In the genomic region with DNA sequence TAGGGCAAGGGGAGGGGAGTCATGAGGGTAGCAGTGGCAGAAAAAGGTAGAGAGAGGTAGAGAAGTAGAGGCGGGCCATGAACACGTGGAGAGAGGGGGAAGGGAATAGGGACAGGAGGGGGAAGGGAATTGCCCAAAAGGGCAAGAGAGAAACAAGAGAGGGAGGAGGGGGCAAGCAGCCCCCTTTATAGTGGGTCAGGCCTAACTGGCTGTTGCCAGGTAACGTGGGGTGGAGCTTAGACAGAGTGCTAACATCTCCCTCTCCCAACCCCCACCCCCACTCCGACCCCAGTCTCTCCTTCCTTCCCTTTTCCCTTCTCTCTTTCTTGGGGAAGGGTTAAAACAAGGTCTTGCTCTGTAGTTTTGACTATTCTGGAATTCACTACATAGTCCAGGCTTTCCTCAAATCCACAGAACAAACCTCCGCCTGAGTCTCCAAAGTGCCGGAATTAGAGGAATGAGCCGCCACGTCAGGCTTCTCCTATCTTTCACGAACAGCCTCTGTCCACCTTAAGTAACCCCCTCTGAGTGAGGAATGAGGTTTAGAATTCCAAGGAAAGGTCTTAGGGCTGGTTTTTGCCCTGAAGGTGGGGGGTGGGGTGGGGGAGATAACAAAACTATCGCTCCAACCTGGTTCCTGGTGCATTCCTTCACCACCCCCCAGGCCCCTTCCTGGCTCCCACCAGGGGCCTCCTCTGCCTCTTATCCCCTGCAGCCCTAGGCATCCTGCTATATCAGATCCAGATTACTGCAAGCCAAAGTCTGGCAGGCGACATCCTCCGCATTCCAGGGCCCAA, we compare ENCODE assay signal across 12 mouse cellular contexts. TPM values are rescaled to one million over a fixed set of nuclear protein-coding genes. Genes with fewer than 3 reads are reported as not detected.
DNase-seq lines count a peak whose midpoint lies in the region; ATAC-seq and TF ChIP-seq lines count a peak whose summit lies in the region.
"Had no signal": no experiment of that assay in that cellular context is flagged by ENCODE, and none has a peak within 500 bp of the region (broad histone marks: within the 10 kb centered on the region; RNA-seq: fewer than 3 reads in every experiment).

No protein-coding gene starts in this region.

- H3K4me2 ChIP-seq in liver, embryonic 12.5 days: peak overlapping the region; percentile 22
- no peak overlapping the region for H3K4me2 ChIP-seq in liver, postnatal 0 days (ENCODE audit: low read depth, low read length)
- H3K4me2 ChIP-seq in liver, embryonic 13.5 days: peak overlapping the region; percentile 30
- no peak overlapping the region for H3K4me2 ChIP-seq in kidney, embryonic 16.5 days (replicated peaks; ENCODE audit: low read depth, low read length)

- peaks cover 7% of the 10 kb centered on the region; the same call in 1 of the 2 replicates for H3K4me1 ChIP-seq in liver, embryonic 12.5 days
- peaks cover 3% of the 10 kb centered on the region; the same call in 1 of the 2 replicates for H3K4me1 ChIP-seq in liver, postnatal 0 days (ENCODE audit: insufficient read depth)
- peaks cover 13% of the 10 kb centered on the region; the same call in 1 of the 2 replicates for H3K4me1 ChIP-seq in liver, embryonic 13.5 days (replicated peaks)
- peaks cover 23% of the 10 kb centered on the region for H3K4me1 ChIP-seq in limb, embryonic 10.5 days
- no peaks in the 10 kb centered on the region for H3K4me1 ChIP-seq in kidney, embryonic 16.5 days (ENCODE audit: insufficient read depth, low read length)

- TF ChIP-seq EP300 in liver, postnatal 0 days (IDR thresholded peaks at IDR 0.05; ENCODE audit: low read depth): no peak

- H3K9me3 ChIP-seq in liver, embryonic 12.5 days (replicated peaks): no peaks in the 10 kb centered on the region
- H3K9me3 ChIP-seq in liver, postnatal 0 days (ENCODE audit: low read length): no peaks in the 10 kb centered on the region
- H3K9me3 ChIP-seq in liver, embryonic 13.5 days (replicated peaks): no peaks in the 10 kb centered on the region
- no peaks in the 10 kb centered on the region for H3K9me3 ChIP-seq in limb, embryonic 10.5 days (replicated peaks)
- no peaks in the 10 kb centered on the region for H3K9me3 ChIP-seq in kidney, embryonic 16.5 days (ENCODE audit: low read length)

- no peak overlapping the region for H3K27ac ChIP-seq in liver, embryonic 12.5 days
- H3K27ac ChIP-seq in liver, postnatal 0 days (ENCODE audit: low read depth): no peak overlapping the region
- H3K27ac ChIP-seq in liver, embryonic 13.5 days: no peak overlapping the region
- H3K27ac ChIP-seq in limb, embryonic 10.5 days: no peak overlapping the region
- H3K27ac ChIP-seq in kidney, embryonic 16.5 days (ENCODE audit: low read length): no peak overlapping the region
- H3K27ac ChIP-seq: gastrocnemius, adult 2 months; left cerebral cortex, adult 2 months had no signal

- WGBS in liver, embryonic 12.5 days (ENCODE audit: insufficient replicate concordance): 10% methylated on average over 12 of the region's 12 CpGs
- WGBS in liver, postnatal 0 days (ENCODE audit: insufficient replicate concordance): 7% methylated on average over 12 of the region's 12 CpGs
- 9% methylated on average over 12 of the region's 12 CpGs for WGBS in liver, embryonic 13.5 days (ENCODE audit: insufficient replicate concordance)
- WGBS in limb, embryonic 10.5 days: 3% methylated on average over 12 of the region's 12 CpGs
- WGBS in kidney, embryonic 16.5 days: 8% methylated on average over 12 of the region's 12 CpGs

- H3K27me3 ChIP-seq in liver, embryonic 12.5 days (replicated peaks): peaks cover 59% of the 10 kb centered on the region
- H3K27me3 ChIP-seq in liver, postnatal 0 days (ENCODE audit: insufficient read depth, low read length): peaks cover 18% of the 10 kb centered on the region; the same call in 1 of the 2 replicates
- H3K27me3 ChIP-seq in liver, embryonic 13.5 days: peaks cover 44% of the 10 kb centered on the region
- peaks cover 31% of the 10 kb centered on the region for H3K27me3 ChIP-seq in limb, embryonic 10.5 days (ENCODE audit: low read depth, poor library complexity, severe bottlenecking)
- peaks cover 4% of the 10 kb centered on the region for H3K27me3 ChIP-seq in kidney, embryonic 16.5 days (ENCODE audit: insufficient read depth, low read length)

- no peak overlapping the region for H3K4me3 ChIP-seq in liver, embryonic 12.5 days
- H3K4me3 ChIP-seq in liver, postnatal 0 days (ENCODE audit: low read depth, low read length): no peak overlapping the region
- 0 out of 2 replicates have a peak overlapping the region, but pooled peaks have one; percentile 8 for H3K4me3 ChIP-seq in liver, embryonic 13.5 days (replicated peaks)
- no peak overlapping the region for H3K4me3 ChIP-seq in limb, embryonic 10.5 days
- H3K4me3 ChIP-seq in kidney, embryonic 16.5 days (ENCODE audit: low read length): no peak overlapping the region
- H3K4me3 ChIP-seq: gastrocnemius, adult 2 months; left cerebral cortex, adult 2 months had no signal

- TF ChIP-seq CTCF in liver, postnatal 0 days (IDR thresholded peaks at IDR 0.05; ENCODE audit: low read depth): no peak

- H3K9ac ChIP-seq in liver, embryonic 12.5 days: no peak overlapping the region
- no peak overlapping the region for H3K9ac ChIP-seq in liver, postnatal 0 days (replicated peaks)
- no peak overlapping the region for H3K9ac ChIP-seq in liver, embryonic 13.5 days
- no peak overlapping the region for H3K9ac ChIP-seq in kidney, embryonic 16.5 days (replicated peaks; ENCODE audit: low read length)

- ATAC-seq in liver, embryonic 12.5 days: no peak
- no peak for ATAC-seq in liver, postnatal 0 days
- peak; percentile 36; the same call in 1 of the 2 replicates for ATAC-seq in liver, embryonic 13.5 days (ENCODE audit: low read depth)
- ATAC-seq in kidney, embryonic 16.5 days (ENCODE audit: low FRiP score, low TSS enrichment): no peak

- no peaks in the 10 kb centered on the region for H3K36me3 ChIP-seq in liver, embryonic 12.5 days
- no peaks in the 10 kb centered on the region for H3K36me3 ChIP-seq in liver, postnatal 0 days (replicated peaks; ENCODE audit: insufficient read depth, low read length)
- no peaks in the 10 kb centered on the region for H3K36me3 ChIP-seq in liver, embryonic 13.5 days
- no peaks in the 10 kb centered on the region for H3K36me3 ChIP-seq in limb, embryonic 10.5 days
- H3K36me3 ChIP-seq in kidney, embryonic 16.5 days (ENCODE audit: insufficient read depth, low read length): no peaks in the 10 kb centered on the region

- no peak for DNase-seq in liver, postnatal 0 days
- DNase-seq in embryo, embryonic 11 days: peak; percentile 49
- DNase-seq in liver, embryonic 13.5 days: no peak
- peak; percentile 53 for DNase-seq in retina, postnatal 1 day
- no peak for DNase-seq in limb, embryonic 10.5 days (ENCODE audit: low spot score)
- DNase-seq: cerebellum, adult 9-11 months; thymus, adult 18-20 months had no signal

RNA-seq across cellular contexts. Expression of a gene that starts 12.7 kb away (rescaled TPM):
- 2.7 and 3.1 TPM in 2 replicates for polyA plus RNA-seq in liver, embryonic 12.5 days (2016; fragmentation: Nextera tagmentation; extraction: Ambion mirVana)
- polyA plus RNA-seq in liver, postnatal 0 days (2015; fragmentation: Nextera tagmentation; extraction: Ambion mirVana): not detected in 2 replicates
- 0.97 and 1.3 TPM in 2 replicates for polyA plus RNA-seq in liver, embryonic 13.5 days (2015; fragmentation: Nextera tagmentation; extraction: Ambion mirVana)
- 0.20 and 0.97 TPM in 2 replicates for polyA plus RNA-seq in limb, embryonic 10.5 days (2016; fragmentation: Nextera tagmentation; extraction: Ambion mirVana)
- polyA plus RNA-seq in kidney, embryonic 16.5 days (2015; fragmentation: Nextera tagmentation; extraction: Ambion mirVana): 86.5 and 95.7 TPM in 2 replicates
- polyA plus RNA-seq: C2C12 had no signal

RNA-seq across cellular contexts. Expression of a gene that starts 28.7 kb away (rescaled TPM):
- 60.0 and 62.4 TPM in 2 replicates for polyA plus RNA-seq in liver, embryonic 12.5 days (2016; fragmentation: Nextera tagmentation; extraction: Ambion mirVana)
- polyA plus RNA-seq in liver, postnatal 0 days (2015; fragmentation: Nextera tagmentation; extraction: Ambion mirVana): 20.1 and 21.8 TPM in 2 replicates
- polyA plus RNA-seq in liver, embryonic 13.5 days (2015; fragmentation: Nextera tagmentation; extraction: Ambion mirVana): 53.5 and 54.9 TPM in 2 replicates
- 91.5 and 103 TPM in 2 replicates for polyA plus RNA-seq in limb, embryonic 10.5 days (2016; fragmentation: Nextera tagmentation; extraction: Ambion mirVana)
- polyA plus RNA-seq in kidney, embryonic 16.5 days (2015; fragmentation: Nextera tagmentation; extraction: Ambion mirVana): 57.6 and 61.6 TPM in 2 replicates

Comparison
In these comparisons a context has a peak if more than half of its experiments do, and no peak if none do; other contexts are left out.
1. H3K4me2 ChIP-seq: peak in liver, embryonic 12.5 days (single experiment) and liver, embryonic 13.5 days (single experiment); none in liver, postnatal 0 days (single experiment) and kidney, embryonic 16.5 days (single experiment).
2. DNase-seq: peak in embryo, embryonic 11 days (single experiment) and retina, postnatal 1 day (single experiment); none in liver, postnatal 0 days (single experiment), liver, embryonic 13.5 days (single experiment) and limb, embryonic 10.5 days (single experiment).
3. RNA of a gene that starts 12.7 kb away (polyA plus RNA-seq): 86.5 to 95.7 TPM in kidney, embryonic 16.5 days; 2.7 to 3.1 TPM in liver, embryonic 12.5 days, 0.97 to 1.3 TPM in liver, embryonic 13.5 days, 0.20 to 0.97 TPM in limb, embryonic 10.5 days and not detected in liver, postnatal 0 days; every median in the first group is over 10 times any median in the second.